Mouse (Mus musculus) heart, postnatal 0 days (tissue): ENCODE measurements around the gene Gpr84.

Source experiments
- CTCF ChIP-seq: IDR thresholded peaks from 2 replicates; pipeline ENCODE4 v1.5.1; 2016; ENCODE audit warnings: antibody characterized with exemption, control low read depth, low read depth
- EP300 ChIP-seq: IDR thresholded peaks from 2 replicates; pipeline ENCODE4 v1.6.1; 2016; ENCODE audit warnings: antibody characterized with exemption, low read depth

DNA sequence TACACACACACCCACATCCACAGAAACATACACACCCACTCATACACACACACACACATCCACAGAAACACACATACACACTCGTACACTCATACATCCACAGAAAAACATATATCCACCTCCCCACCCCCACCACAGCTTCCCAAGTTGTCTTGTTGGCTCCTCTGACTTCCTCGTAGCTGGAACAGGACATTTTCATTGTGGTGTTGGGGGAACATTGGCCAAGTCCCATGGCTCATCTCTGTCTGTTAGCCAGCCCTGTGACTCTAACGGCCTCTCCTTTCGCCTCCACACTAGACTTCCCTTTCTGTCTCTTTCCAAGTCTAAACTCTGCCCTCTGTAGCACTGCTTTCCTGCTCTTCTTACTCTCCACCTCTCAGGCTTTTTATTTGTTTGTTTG is 47.4 kb upstream of the Gpr84 start:
- TF ChIP-seq EP300 (no peak), CTCF (no peak)
